Mouse (Mus musculus) gastrocnemius, postnatal 10 days (tissue): ENCODE results near the gene Ubox5. TPM values are rescaled to one million over a fixed set of nuclear protein-coding genes. Genes with fewer than 3 reads are reported as not detected.
"Not testable (repeated sequence)": the region's sequence is repeated elsewhere in the genome, so short reads cannot be mapped to it uniquely, and the experiment has no call there.

Experiments
- DNase-seq: peaks from one replicate; pipeline ENCODE4 v3.0.0; 2021; ENCODE audit warnings: mixed read lengths
- total RNA-seq, 2 experiments: library from RNA; stranded (reverse); gene quantifications; 2 replicates each; pipeline ENCODE4 v1.2.3; 2021

Gene Ubox5
- total RNA-seq, 2 experiments from 2014 or later = 4.7 to 5.1 TPM

DNA sequence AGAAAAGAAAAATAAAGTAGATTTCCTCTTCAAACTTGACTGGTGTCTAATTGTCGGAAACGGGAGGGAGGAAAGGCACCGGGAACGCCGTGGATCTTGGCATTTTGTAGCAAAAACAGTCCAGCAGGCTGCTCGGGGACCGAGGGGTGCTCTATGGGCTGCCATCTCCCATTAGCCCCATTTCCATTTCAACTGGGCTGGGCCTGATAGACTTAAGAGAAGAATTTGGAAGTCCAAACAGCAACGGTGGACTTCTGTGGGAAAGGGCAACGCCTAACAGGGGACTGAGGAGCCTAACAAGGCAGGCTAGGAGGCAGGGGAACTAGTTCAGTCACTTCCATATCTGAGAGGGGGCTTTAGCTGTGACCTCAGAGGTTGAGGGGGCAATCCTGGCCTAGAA lies 52.8 kb downstream of the Ubox5 start:
- DNase-seq = no peak

- not testable (repeated sequence) for DNase-seq
Observed at GRCm38 (mm10) chr2:130576564-130576963, 53.3 kb downstream of the Ubox5 start.

DNA sequence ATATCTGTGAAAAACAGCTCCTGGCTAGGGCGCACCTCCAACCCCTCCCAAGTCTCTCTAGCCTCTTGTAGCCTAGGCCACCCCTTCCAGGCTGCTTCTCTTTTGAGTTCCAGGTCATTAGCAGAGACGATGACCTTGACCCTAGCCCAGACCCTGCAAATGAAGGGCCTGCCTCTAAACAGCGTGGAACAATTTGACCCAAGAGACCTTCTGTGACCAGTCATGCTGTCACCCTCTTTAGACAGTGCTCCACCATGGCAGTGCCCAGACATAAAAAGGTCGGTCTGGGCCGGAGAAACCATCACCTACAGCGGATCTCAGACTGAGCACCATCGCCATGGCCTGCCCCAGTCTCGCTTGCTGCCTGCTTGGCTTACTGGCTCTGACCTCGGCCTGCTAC lies 54.0 kb downstream of the Ubox5 start, which contains the start of gene Oxt:
Gene Oxt (plus strand): TSS at position 301 of the 400 bp plus-strand sequence.
- no peak for DNase-seq

DNA sequence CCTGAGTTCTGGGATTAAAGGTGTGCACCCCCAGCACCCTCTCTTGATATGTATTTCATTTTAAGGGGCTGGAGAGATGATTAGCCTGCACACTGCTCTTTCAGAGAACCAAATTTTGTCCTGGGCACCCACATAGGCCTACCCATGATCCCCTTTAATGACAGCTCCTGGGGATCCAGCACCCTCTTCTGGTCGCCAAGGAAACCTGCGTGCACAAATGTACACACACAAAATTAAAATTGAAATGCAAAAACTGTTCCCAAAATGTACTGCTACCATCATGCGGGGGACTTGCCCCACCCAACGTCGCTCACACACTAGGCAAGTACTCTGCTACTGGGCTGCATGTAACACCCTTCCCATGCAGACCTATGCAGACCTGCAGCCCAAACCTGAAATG lies 54.9 kb downstream of the Ubox5 start:
- DNase-seq = no peak

- DNase-seq = no peak
Observed at GRCm38 (mm10) chr2:130569926-130570325, 59.9 kb downstream of the Ubox5 start.

DNA sequence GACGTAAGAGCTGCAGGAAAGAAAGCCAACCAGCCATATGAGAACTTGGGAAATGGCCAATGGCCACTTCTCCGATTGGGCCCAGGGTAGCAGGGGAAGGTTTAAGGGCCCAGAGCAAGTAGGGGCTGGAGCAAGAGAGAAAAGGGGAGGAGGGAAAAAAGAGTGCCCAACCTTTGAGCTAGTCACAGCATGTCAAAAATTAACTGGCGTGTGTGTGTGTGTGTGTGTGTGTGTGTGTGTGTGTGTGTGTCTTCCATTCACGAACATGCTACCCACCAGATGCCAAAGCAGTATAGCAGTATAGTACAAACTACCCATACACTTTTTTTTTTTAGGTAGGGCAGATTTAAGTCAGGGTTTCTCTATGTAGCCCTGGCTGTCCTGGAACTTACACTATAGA lies 60.9 kb downstream of the Ubox5 start:
- DNase-seq = no peak

DNA sequence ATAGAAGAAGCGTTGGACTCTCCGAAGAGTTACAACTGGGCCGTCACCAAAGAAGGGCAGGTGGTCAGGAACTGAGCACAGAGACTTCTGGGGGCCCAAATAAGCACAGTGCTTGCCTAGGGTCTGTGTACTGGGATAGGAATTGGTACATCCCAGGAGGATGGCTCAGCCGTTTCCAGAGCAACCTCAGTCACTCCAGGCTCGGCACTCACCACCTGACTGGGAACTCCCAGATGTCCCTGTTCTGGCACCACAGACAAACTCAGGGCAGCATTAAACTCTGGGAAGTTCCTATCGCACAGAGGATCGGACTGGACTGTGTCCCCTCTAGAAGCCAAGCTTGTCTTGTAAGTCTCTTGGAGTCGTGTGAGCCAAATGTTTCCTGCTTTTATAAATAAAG lies 64.9 kb downstream of the Ubox5 start:
- no peak for DNase-seq

DNA sequence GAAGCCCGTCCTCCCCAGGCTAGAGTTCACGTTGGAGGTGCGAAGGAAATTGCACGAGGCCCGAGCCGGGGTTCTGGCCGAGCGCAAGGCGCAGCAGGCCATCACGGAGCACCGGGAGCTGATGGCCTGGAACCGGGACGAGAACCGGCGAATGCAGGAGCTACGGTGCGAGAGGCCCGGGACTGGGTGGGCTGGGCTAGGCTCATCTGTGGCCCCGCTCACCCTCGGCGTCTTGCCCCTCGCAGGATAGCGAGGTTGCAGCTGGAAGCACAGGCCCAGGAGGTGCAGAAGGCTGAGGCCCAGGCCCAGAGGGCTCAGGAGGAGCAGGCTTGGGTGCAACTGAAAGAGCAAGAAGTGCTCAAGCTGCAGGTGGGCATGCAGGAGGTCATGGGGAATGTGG lies 65.8 kb downstream of the Ubox5 start:
- peak; percentile 34 for DNase-seq

DNA sequence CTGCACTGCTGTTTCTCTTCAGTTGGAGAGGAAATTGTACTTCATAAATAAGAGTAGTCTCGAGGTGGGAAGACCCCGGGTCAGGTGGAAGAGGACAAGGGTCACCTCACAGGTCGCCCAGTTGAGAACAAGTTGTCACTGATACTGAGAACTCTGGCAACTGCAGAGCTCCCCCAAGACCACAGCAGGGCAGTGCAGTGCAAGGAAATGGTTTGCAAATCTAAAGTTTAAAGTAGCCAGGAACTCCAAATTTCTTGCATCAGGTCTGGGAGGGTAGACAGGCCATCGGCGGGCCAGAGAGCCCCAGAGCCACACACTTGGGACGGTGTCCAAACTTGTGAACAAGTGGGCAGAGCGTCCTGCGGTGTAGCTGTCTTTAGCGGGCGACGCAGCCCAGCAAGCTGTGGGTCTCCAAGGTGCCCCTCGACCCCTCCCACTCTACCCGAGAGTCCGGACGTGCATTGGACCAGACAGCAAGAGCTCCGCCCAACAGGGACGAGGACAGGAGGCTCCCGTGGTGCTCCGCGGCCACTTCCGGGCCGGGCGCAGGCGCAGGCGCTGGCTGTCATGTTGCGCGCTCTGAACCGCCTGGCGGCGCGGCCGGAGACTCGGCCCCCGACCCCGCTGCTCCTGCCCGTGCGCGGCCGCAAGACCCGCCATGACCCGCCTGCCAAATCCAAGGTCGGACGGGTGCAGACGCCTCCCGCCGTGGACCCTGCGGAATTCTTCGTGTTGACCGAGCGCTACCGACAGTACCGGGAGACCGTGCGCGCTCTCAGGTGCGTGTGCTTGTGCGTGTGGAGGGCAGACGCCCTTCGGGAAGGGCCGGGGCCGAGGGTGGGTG lies 66.4 kb downstream of the Ubox5 start, which contains the start of gene Mrps26:
Gene Mrps26 (plus strand): TSS at position 531 of the 844 bp plus-strand sequence.
- DNase-seq = peak; percentile 87

GRCm38 (mm10) chr2:130558015-130558414 lies 71.8 kb downstream of the Ubox5 start:
- DNase-seq = no peak

DNA sequence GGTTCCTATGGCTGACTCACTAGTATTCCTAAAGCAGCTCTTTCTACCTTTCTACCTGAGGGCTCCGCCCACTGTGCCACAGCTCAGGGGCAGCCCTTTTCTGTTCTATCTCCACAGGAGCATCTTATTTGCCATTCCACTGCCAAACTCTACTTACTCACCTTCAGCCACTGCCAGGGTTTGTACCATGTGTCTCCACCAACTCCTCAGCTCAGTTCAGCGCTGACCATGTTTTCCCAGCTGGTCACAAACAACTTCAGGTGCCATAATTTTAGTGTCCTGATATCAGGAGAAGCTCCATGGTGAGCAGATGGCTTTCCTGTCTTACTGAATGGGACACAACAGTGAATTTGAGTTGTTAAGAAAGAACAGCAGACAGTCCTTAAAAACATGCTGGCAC lies 72.4 kb downstream of the Ubox5 start:
- DNase-seq = no peak

- no peak for DNase-seq
Observed at GRCm38 (mm10) chr2:130556292-130556691, 73.5 kb downstream of the Ubox5 start.

DNA sequence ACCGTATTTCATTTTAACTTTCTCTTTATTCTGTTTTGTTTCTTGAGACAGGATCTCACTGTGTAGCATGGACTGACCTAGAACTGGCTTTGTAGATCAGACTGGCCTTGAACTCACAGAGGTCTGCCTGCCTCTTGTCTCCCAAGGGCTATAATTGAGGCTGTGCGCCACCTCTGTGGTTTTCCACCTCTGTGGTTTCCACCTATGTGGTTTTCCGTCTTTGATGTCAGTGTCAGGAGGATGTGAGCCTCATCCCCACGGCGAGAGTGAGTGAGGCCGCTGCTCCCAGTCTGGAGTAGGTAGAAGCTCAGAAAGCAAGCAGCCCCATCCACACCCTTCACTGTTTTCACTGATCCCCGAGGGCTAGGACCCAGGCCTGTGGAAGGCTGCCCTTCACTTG lies 75.0 kb downstream of the Ubox5 start:
- DNase-seq = no peak

DNA sequence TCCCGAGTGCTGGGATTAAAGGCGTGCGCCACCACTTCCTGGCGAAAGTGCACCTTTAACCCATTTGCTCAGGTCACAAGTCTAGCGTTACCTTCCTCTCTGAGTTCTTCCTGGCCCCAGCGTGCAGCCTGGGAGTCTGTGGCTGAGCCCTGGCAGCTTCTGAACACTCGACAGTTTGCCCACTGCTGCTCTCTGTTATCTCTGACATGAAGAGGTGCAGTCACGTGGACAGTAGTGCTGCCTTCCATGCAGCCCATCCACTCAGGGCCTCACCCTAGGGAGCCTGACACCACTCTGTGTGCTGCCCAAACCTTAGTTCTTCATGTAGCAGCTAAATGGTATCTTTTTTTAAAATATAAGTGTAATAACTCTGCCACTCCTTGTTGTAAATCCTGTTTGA lies 82.9 kb downstream of the Ubox5 start:
- DNase-seq = no peak

GRCm38 (mm10) chr2:130540266-130540665 lies 89.6 kb downstream of the Ubox5 start:
- no peak for DNase-seq

Other genes starting within 250 kb of the Ubox5 start
- 10 to 100 TPM; 17.5 to 19.8 TPM for gene Cpxm1, start 232.5 kb downstream of the Ubox5 start, total RNA-seq
- gene Gm28372, start 224.8 kb downstream of the Ubox5 start, total RNA-seq = not detected
- gene 1700020A23Rik, start 224.8 kb downstream of the Ubox5 start, total RNA-seq = not detected
- gene Tmem239, start 223.6 kb downstream of the Ubox5 start, total RNA-seq = not detected
- 10 to 100 TPM; 23.0 to 25.9 TPM for gene Vps16, start 205.7 kb downstream of the Ubox5 start, total RNA-seq
- gene Pced1a, start 205.3 kb downstream of the Ubox5 start, total RNA-seq = 1 to 10 TPM; 4.7 to 7.7 TPM
- 10 to 100 TPM; 42.2 to 49.9 TPM for gene Ptpra, start 179.8 kb downstream of the Ubox5 start, total RNA-seq
- gene Mrps26, start 66.3 kb downstream of the Ubox5 start, total RNA-seq = 10 to 100 TPM; 48.6 to 51.2 TPM
- not detected for gene Oxt, start 53.9 kb downstream of the Ubox5 start, total RNA-seq
- under 1 TPM in 1 of 2 experiments, not detected in 1; 0.50 TPM for gene Avp, start 47.5 kb downstream of the Ubox5 start, total RNA-seq
- 1 to 10 TPM; 4.8 to 6.0 TPM for gene Fastkd5, start within 50 bp of the Ubox5 start, total RNA-seq
- gene Lzts3, start 12.8 kb upstream of the Ubox5 start, total RNA-seq = 1 to 10 TPM; 2.9 to 3.4 TPM
- gene Ddrgk1, start 34.6 kb upstream of the Ubox5 start, total RNA-seq = 10 to 100 TPM; 66.1 to 71.3 TPM
- gene Itpa, start 37.6 kb upstream of the Ubox5 start, total RNA-seq = 10 to 100 TPM; 15.9 to 16.5 TPM
- under 1 TPM; 0.07 to 0.25 TPM for gene Slc4a11, start 67.5 kb upstream of the Ubox5 start, total RNA-seq